Mouse (Mus musculus): ENCODE measurements around the gene Ttn. TPM values are rescaled to one million over a fixed set of nuclear protein-coding genes. Genes with fewer than 3 reads are reported as not detected.

Ttn gene
- polyA plus RNA-seq, 1 experiment from 2014 or later, result 717 TPM

GRCm38 (mm10) chr2:76658551-76658950 is 323.8 kb downstream of the Ttn start:
- Histone ChIP-seq H3K4me1 (ENCODE audit: control insufficient read depth, insufficient read depth, low read length) (no peaks in the 10 kb centered on the region), H3K4me2 (ENCODE audit: low read depth, low read length) (no peak overlapping the region), H3K4me3 (ENCODE audit: low read length) (no peak overlapping the region), H3K27me3 (ENCODE audit: control insufficient read depth, insufficient read depth, low read length) (no peaks in the 10 kb centered on the region), H3K9ac (ENCODE audit: low read length) (no peak overlapping the region), H3K27ac (ENCODE audit: low read length) (no peak overlapping the region), H3K36me3 (ENCODE audit: control insufficient read depth, insufficient read depth) (peaks cover 9% of the 10 kb centered on the region; the same call in 1 of the 2 replicates), H3K9me3 (replicated peaks; ENCODE audit: control insufficient read depth, low read length) (no peaks in the 10 kb centered on the region)
- no peak for ATAC-seq (replicated peaks; ENCODE audit: extremely low read depth, insufficient read depth, low FRiP score)
- WGBS, result 76% methylated on average over 13 of the region's 13 CpGs

DNA sequence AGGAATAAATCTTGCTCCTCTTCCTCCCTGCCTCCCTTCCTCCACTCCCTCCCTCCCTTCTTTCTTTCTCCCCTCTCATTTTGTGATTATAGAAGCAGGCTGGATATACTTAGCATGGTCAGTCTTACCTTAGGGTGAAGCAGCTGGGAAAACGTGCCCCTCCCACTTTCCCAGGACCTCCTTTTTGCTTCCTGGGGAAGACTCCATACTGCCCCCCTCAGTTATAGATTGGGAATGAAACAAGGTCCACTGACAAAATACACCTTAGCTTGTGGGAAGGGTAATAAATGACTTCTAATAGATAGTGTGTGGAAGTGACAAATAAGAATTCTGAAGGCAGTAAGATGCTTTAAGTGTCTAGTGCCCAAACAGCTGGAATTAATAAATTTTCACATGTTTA is 326.4 kb downstream of the Ttn start:
- no peaks in the 10 kb centered on the region for H3K36me3 ChIP-seq (ENCODE audit: control insufficient read depth, insufficient read depth)
- no peak overlapping the region for H3K4me3 ChIP-seq (ENCODE audit: low read length)
- WGBS, result 3% methylated on average over 1 of the region's 1 CpGs
- no peak overlapping the region for H3K27ac ChIP-seq (ENCODE audit: low read length)
- no peaks in the 10 kb centered on the region for H3K27me3 ChIP-seq (ENCODE audit: control insufficient read depth, insufficient read depth, low read length)
- H3K4me1 ChIP-seq (ENCODE audit: control insufficient read depth, insufficient read depth, low read length), result no peaks in the 10 kb centered on the region
- no peaks in the 10 kb centered on the region for H3K9me3 ChIP-seq (replicated peaks; ENCODE audit: control insufficient read depth, low read length)
- ATAC-seq (replicated peaks; ENCODE audit: extremely low read depth, insufficient read depth, low FRiP score), result no peak
- no peak overlapping the region for H3K4me2 ChIP-seq (ENCODE audit: low read depth, low read length)
- no peak overlapping the region for H3K9ac ChIP-seq (ENCODE audit: low read length)

DNA sequence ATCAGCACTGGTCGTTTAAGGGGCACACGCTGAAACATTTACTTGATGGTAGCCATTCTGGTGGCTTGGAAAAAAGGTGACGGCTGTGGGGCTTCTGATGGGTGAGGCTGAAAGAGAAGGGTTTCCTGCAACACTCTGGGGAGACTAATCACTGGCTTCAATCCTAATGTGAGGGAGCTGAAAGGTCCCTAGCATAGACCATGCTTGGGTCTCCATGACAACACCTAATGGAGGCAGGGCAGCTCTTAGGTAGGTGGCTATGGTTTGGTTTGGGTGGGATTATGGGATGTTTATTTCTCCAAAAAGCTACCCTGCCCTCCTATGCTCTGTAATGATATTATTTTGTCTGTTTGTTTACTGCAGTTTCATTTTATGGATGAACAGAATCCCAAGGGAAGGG is 326.9 kb downstream of the Ttn start:
- no peaks in the 10 kb centered on the region for H3K9me3 ChIP-seq (replicated peaks; ENCODE audit: control insufficient read depth, low read length)
- H3K4me3 ChIP-seq (ENCODE audit: low read length), result no peak overlapping the region
- WGBS, result 70% methylated on average over 3 of the region's 3 CpGs
- no peak for ATAC-seq (replicated peaks; ENCODE audit: extremely low read depth, insufficient read depth, low FRiP score)
- no peaks in the 10 kb centered on the region for H3K4me1 ChIP-seq (ENCODE audit: control insufficient read depth, insufficient read depth, low read length)
- H3K9ac ChIP-seq (ENCODE audit: low read length), result no peak overlapping the region
- no peaks in the 10 kb centered on the region for H3K27me3 ChIP-seq (ENCODE audit: control insufficient read depth, insufficient read depth, low read length)
- H3K27ac ChIP-seq (ENCODE audit: low read length), result no peak overlapping the region
- H3K4me2 ChIP-seq (ENCODE audit: low read depth, low read length), result no peak overlapping the region
- H3K36me3 ChIP-seq (ENCODE audit: control insufficient read depth, insufficient read depth), result no peaks in the 10 kb centered on the region

GRCm38 (mm10) chr2:76654646-76655045 is 327.7 kb downstream of the Ttn start:
- Histone ChIP-seq H3K4me2 (ENCODE audit: low read depth, low read length) (no peak overlapping the region), H3K27me3 (ENCODE audit: control insufficient read depth, insufficient read depth, low read length) (no peaks in the 10 kb centered on the region), H3K4me3 (ENCODE audit: low read length) (no peak overlapping the region), H3K4me1 (ENCODE audit: control insufficient read depth, insufficient read depth, low read length) (no peaks in the 10 kb centered on the region), H3K9me3 (replicated peaks; ENCODE audit: control insufficient read depth, low read length) (no peaks in the 10 kb centered on the region), H3K36me3 (ENCODE audit: control insufficient read depth, insufficient read depth) (no peaks in the 10 kb centered on the region), H3K27ac (ENCODE audit: low read length) (no peak overlapping the region), H3K9ac (ENCODE audit: low read length) (no peak overlapping the region)
- whole genome bisulfite sequencing, result 85% methylated on average over 5 of the region's 5 CpGs
- no peak for ATAC-seq (replicated peaks; ENCODE audit: extremely low read depth, insufficient read depth, low FRiP score)

Other genes starting within 250 kb of the Ttn start
- gene Ccdc141, start 188.1 kb upstream of the Ttn start, polyA plus RNA-seq (2015; fragmentation: Nextera tagmentation; extraction: Ambion mirVana), result 139 and 153 TPM in 2 replicates